Mouse (Mus musculus) ES-E14 (cell line): ENCODE results near the gene Fank1. TPM values are rescaled to one million over a fixed set of nuclear protein-coding genes. Genes with fewer than 3 reads are reported as not detected.
"Not testable (repeated sequence)": the region's sequence is repeated elsewhere in the genome, so short reads cannot be mapped to it uniquely, and the experiment has no call there.

Experiments used
- DNase-seq: peaks from one replicate; pipeline ENCODE4 v3.0.0-alpha.2; 2013; ENCODE audit warnings: low read depth, low spot score
- H3K27ac ChIP-seq: 2 replicates; pipeline ENCODE4 v1.5.1; 2012; ENCODE audit warnings: low read depth, mild to moderate bottlenecking, low read length, moderate library complexity, mixed read lengths; ENCODE audit not compliant: poor library complexity, insufficient read depth, severe bottlenecking
- H3K36me3 ChIP-seq: 2 replicates; pipeline ENCODE4 v1.6.1; 2012; ENCODE audit warnings: mild to moderate bottlenecking, low read length, moderate library complexity, mixed read lengths; ENCODE audit not compliant: control insufficient read depth, poor library complexity, insufficient read depth, severe bottlenecking
- H3K4me1 ChIP-seq, 2 experiments: fragments of 150-350 bp in 1 of 2; sonication (generic) in 1 of 2; 2 replicates each; pipeline ENCODE4 v1.6.1; 2012; ENCODE audit warnings: low read length in 2 of 2, mild to moderate bottlenecking in 1 of 2, mixed read lengths in 1 of 2; ENCODE audit not compliant: control insufficient read depth in 2 of 2, insufficient read depth in 2 of 2, poor library complexity in 1 of 2
- H3K4me3 ChIP-seq, 2 experiments: fragments of 150-350 bp in 1 of 2; sonication (generic) in 1 of 2; 2 replicates each; pipeline ENCODE4 v1.5.1; 2012; ENCODE audit warnings: low read length in 2 of 2, low read depth in 1 of 2, mild to moderate bottlenecking in 1 of 2, mixed read lengths in 1 of 2; ENCODE audit not compliant: insufficient read depth in 1 of 2, poor library complexity in 1 of 2, severe bottlenecking in 1 of 2
- H3K9ac ChIP-seq: 2 replicates; pipeline ENCODE4 v1.6.1; 2012; ENCODE audit warnings: low read depth, mild to moderate bottlenecking, low read length, mixed read lengths; ENCODE audit not compliant: poor library complexity, insufficient read depth, severe bottlenecking
- H3K9me3 ChIP-seq: fragments of 150-350 bp; sonication (generic); 2 replicates; pipeline ENCODE4 v1.6.1; 2012; ENCODE audit warnings: low read depth, mild to moderate bottlenecking, low read length; ENCODE audit not compliant: control insufficient read depth, insufficient read depth
- CHD2 ChIP-seq: IDR thresholded peaks from 2 replicates; pipeline ENCODE4 v1.6.1; 2014; ENCODE audit warnings: mild to moderate bottlenecking, low read depth, low read length, inconsistent platforms
- HCFC1 ChIP-seq: IDR thresholded peaks from 2 replicates; pipeline ENCODE4 v1.6.1; 2012; ENCODE audit warnings: low read length, inconsistent platforms, borderline replicate concordance; ENCODE audit not compliant: insufficient read depth
- MAFK ChIP-seq: IDR thresholded peaks from 2 replicates; pipeline ENCODE4 v1.6.1; 2014; ENCODE audit warnings: mild to moderate bottlenecking, low read depth, low read length, inconsistent platforms; ENCODE audit not compliant: insufficient read depth
- ZC3H11A ChIP-seq: IDR thresholded peaks from 2 replicates; pipeline ENCODE4 v1.6.1; 2012; ENCODE audit warnings: low read depth, mild to moderate bottlenecking, inconsistent platforms, low read length, borderline replicate concordance
- ZNF384 ChIP-seq: IDR thresholded peaks from 2 replicates; pipeline ENCODE4 v1.6.1; 2012; ENCODE audit warnings: low read depth, low read length, inconsistent platforms
- in situ Hi-C, 2 experiments: fragments of 600-800 bp; cut with MboI; formaldehyde crosslinking; loops; one replicate each; pipeline ENCODE4 v1.15.1; 2025; ENCODE audit warnings: low sequenced_read_pairs in 2 of 2, inconsistent platforms in 1 of 2; ENCODE audit not compliant: unreplicated experiment in 2 of 2
- total RNA-seq: library from RNA; depleted of rRNA; stranded (reverse); fragments of 300-350 nt; gene quantifications from 2 replicates; pipeline ENCODE4 v1.2.3, GENCODE M21; 2012

Gene Fank1
- total RNA-seq, 1 experiment = 0.62 TPM

DNA sequence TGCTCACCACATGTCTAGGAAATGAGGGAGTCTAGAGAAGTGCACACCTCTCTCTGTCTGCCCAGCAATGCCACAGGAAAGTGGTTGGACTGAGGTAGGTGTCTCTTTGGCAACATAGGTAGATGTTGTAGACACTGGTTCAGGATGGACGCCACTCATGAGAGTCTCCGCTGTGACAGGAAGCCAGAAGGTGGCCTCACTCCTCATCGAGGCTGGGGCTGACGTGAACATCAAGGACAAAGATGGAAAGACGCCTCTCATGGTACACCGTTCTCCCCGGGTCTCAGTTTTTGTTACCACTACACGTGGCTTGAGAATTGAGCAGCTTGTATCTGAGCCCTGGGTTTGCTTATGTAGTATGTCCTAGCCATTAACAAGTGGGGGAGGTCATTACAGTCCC is 103.1 kb downstream of the Fank1 start:
- DNase-seq = no peak
- Histone ChIP-seq H3K36me3 (no peaks in the 10 kb centered on the region), H3K4me1 (no peaks in the 10 kb centered on the region), H3K9me3 (no peaks in the 10 kb centered on the region), H3K4me3 (no peak overlapping the region), H3K9ac (no peak overlapping the region), H3K27ac (no peak overlapping the region)
- in situ Hi-C loops = no loop called here
- TF ChIP-seq MAFK (no peak), HCFC1 (no peak), CHD2 (no peak), ZNF384 (no peak), ZC3H11A (no peak)

DNA sequence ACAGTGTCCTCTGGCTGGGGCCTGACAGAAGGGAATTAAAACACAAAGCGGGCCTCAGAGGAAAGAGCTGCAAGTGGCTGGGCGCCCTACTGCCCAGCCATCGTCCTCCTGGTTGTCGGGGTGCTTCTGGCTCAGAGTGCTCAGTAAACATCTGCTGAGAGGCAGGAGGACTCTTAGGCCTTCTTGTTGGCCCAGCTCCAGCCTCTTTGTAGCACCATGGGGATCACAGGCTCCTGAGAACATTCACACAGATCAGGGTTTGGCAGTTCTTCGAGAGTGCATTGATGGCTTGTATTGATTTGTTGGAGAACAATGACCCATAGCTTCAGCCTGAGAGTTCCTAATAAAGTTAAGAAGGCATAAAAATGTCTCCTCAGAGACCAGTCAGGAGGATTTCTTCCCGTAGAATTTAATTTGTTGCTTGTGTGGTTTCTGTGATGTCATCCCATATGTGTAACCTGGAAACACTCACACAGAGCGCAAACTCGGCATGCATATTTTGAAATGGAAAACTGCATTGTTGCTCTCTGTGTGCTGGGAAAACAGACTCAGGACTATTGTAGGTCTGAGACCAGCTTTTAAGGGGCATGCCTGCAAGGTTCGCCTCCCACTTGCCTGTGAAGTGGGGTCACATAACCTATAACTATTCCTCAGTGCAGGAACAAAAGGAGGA is 108.2 kb downstream of the Fank1 start:
- H3K4me1 ChIP-seq, DNase-seq, H3K4me3 ChIP-seq, H3K27ac ChIP-seq, in situ Hi-C loops, H3K9me3 ChIP-seq, H3K9ac ChIP-seq, H3K36me3 ChIP-seq: not testable (repeated sequence)

DNA sequence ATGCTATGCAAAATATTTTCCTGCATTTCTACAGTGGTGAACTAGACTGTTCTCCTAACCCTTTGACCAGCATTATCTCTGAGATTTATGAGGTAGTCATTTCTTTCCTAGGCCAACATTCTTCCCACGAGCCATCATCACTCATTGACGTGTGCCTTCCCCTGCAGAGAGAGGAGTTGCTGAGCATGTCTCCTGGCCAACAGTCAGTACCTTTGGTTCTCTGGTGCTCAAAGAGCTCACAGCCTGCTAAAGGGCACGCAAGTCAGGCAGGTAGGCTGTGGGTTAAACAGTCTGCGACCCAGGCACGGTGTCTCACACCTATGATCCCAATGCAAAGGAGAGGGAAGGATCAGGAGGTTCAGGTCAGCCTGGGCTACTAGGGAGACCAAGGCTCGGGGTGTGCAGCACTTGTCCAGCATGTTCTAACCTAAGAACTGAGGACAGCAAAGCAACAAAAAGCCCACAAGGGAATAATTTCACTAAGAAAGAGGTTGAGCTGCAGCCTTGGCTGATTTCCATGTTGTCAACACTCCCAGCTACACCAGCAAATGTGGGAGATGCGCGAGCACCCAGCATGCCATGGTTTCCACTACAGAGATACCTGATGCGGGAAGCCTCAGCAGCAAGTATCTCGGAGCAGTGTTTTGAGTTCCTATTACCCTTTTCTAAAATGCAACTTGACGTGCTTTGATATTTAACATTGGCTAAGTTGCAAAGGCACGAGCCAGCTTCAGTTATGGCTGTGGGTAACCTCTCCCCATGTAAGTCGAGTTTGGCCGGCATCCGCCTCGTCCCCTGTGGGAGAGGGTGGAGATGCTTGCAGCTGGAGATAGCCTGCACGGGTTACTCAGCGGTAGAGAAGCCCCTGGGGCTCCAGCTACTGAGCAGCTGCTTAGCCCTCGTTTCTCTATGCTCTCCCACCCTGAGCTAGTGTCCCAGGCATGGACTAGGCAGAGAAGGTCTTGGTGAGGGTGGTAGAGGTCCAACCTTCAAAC is 112.6 kb downstream of the Fank1 start:
- in situ Hi-C loops = no loop called here
- H3K4me3 ChIP-seq = no peak overlapping the region
- DNase-seq = no peak

DNA sequence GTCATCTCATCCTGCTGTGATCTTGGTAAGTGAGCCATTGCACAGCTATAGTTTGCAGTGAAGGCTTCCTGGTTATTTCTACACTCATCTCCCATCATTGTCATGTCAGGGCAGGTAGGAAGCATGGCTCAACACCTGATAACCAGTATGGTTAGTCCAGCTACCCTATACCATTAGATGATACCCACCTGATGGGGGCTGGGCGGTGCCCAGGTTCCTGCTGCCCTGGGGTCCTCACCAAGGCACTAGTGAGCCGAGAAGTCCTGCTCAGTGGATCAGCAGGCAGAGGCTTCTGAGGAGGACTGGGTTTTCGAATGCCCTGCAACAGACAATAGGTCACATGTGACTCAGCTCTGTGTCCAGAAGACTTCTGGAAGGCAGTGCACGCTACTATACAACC is 113.3 kb downstream of the Fank1 start:
- no peak overlapping the region for H3K4me3 ChIP-seq
- in situ Hi-C loops = no loop called here
- H3K9me3 ChIP-seq = no peaks in the 10 kb centered on the region
- no peak for DNase-seq
- TF ChIP-seq CHD2 (no peak), ZNF384 (no peak), HCFC1 (no peak), MAFK (no peak), ZC3H11A (no peak)
- no peak overlapping the region for H3K9ac ChIP-seq
- no peak overlapping the region for H3K27ac ChIP-seq
- H3K36me3 ChIP-seq = no peaks in the 10 kb centered on the region
- no peaks in the 10 kb centered on the region for H3K4me1 ChIP-seq

More for the DNA sequence above, 112.6 kb downstream of the Fank1 start:
- H3K4me1 ChIP-seq = no peaks in the 10 kb centered on the region
- H3K9me3 ChIP-seq = no peaks in the 10 kb centered on the region
- H3K36me3 ChIP-seq = no peaks in the 10 kb centered on the region
- no peak overlapping the region for H3K9ac ChIP-seq
- H3K27ac ChIP-seq = no peak overlapping the region
- TF ChIP-seq HCFC1 (no peak), CHD2 (no peak)

DNA sequence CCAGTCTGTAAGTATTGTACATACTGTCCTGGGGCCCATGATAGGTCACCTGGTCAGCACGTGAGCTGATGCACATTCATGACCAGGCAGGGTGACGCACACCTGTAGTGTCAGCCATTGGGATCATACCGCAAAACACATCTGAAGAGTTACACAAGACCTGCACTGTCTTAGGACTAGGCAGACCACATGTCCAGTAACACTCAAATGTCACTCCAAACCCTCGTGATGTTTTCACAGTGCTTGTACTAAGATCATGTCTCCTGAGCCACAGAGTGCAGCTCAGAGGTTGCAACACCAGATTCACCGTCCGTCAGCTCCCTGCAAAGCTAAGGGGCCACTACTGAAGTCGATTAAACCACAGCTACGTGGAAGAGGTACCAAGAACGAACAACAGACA is 114.6 kb downstream of the Fank1 start:
- H3K4me3 ChIP-seq = no peak overlapping the region
- TF ChIP-seq MAFK (no peak), ZNF384 (no peak), ZC3H11A (no peak), CHD2 (no peak)
- no peak for DNase-seq
- no peaks in the 10 kb centered on the region for H3K9me3 ChIP-seq
- H3K4me1 ChIP-seq = no peaks in the 10 kb centered on the region
- no peak overlapping the region; the same call in 1 of the 2 replicates for H3K27ac ChIP-seq
- in situ Hi-C loops = no loop called here
- H3K36me3 ChIP-seq = no peaks in the 10 kb centered on the region
- H3K9ac ChIP-seq = no peak overlapping the region
